Mouse (Mus musculus): Measurements from ENCODE around the gene Tlx2. TPM values are rescaled to one million over a fixed set of nuclear protein-coding genes. Genes with fewer than 3 reads are reported as not detected.

Gene Tlx2
- total RNA-seq, 2 experiments from 2014 or later, result not detected

- DNase-seq, result no peak
- intact Hi-C loops (cut with DNase I), result no loop called here
These were observed 25.9 kb upstream of the Tlx2 start for GRCm38 (mm10) chr6:83095968-83096367.

- intact Hi-C loops (cut with DNase I), result no loop called here
- DNase-seq, result peak; percentile 46 to 54
These were observed 22.5 kb upstream of the Tlx2 start for GRCm38 (mm10) chr6:83092416-83093127.

GRCm38 (mm10) chr6:83087926-83088260, 17.8 kb upstream of the Tlx2 start:
- intact Hi-C loops (cut with DNase I), result no loop called here
- DNase-seq, result no peak

GRCm38 (mm10) chr6:83087205-83087925, 17.3 kb upstream of the Tlx2 start:
- intact Hi-C loops (cut with DNase I), result no loop called here
- DNase-seq, result peak; percentile 39 to 56

GRCm38 (mm10) chr6:83086121-83087035, 16.3 kb upstream of the Tlx2 start, which contains the start of gene Lbx2:
Gene Lbx2 (plus strand): TSS chr6:83086367.
- intact Hi-C loops (cut with DNase I), result no loop called here

GRCm38 (mm10) chr6:83084477-83084876, 14.4 kb upstream of the Tlx2 start:
- DNase-seq, result no peak
- intact Hi-C loops (cut with DNase I), result no loop called here

More at GRCm38 (mm10) chr6:83086121-83087035, 16.3 kb upstream of the Tlx2 start, which contains the start of gene Lbx2:
- peak in 1 of 2 experiments; percentile 24 for DNase-seq

- no peak for DNase-seq
- intact Hi-C loops (cut with DNase I), result no loop called here
These were observed 13.4 kb upstream of the Tlx2 start for GRCm38 (mm10) chr6:83083497-83083896.

- intact Hi-C loops (cut with DNase I), result no loop called here
These were observed 10.1 kb upstream of the Tlx2 start for GRCm38 (mm10) chr6:83080210-83080609.

GRCm38 (mm10) chr6:83078324-83078858, 8.3 kb upstream of the Tlx2 start:
- intact Hi-C loops (cut with DNase I), result loop anchor here (1.0 kb wide), 1 partner anchor 22 kb away; no protein-coding TSS in a partner anchor
- peak; percentile 99 to 100 for DNase-seq

More at GRCm38 (mm10) chr6:83080210-83080609, 10.1 kb upstream of the Tlx2 start:
- no peak for DNase-seq

- intact Hi-C loops (cut with DNase I), result loop anchor here (1.0 kb wide), 1 partner anchor 23 kb away; no protein-coding TSS in a partner anchor
- no peak for DNase-seq
These were observed 7.7 kb upstream of the Tlx2 start, which contains the start of gene Pcgf1 for GRCm38 (mm10) chr6:83077630-83078323. Gene Pcgf1 (plus strand): TSS chr6:83077869.

- intact Hi-C loops (cut with DNase I), result no loop called here
- DNase-seq, result no peak
These were observed 4.9 kb upstream of the Tlx2 start for GRCm38 (mm10) chr6:83074979-83075378.

- intact Hi-C loops (cut with DNase I), result no loop called here
- DNase-seq, result no peak
These were observed 1.1 kb upstream of the Tlx2 start for GRCm38 (mm10) chr6:83071220-83071619.

- intact Hi-C loops (cut with DNase I), result no loop called here
- peak; percentile 55 to 56 for DNase-seq
These were observed 472 bp upstream of the Tlx2 start for GRCm38 (mm10) chr6:83070311-83071219.

GRCm38 (mm10) chr6:83069488-83070246, 426 bp downstream of the Tlx2 start:
- DNase-seq, result peak in 1 of 2 experiments; percentile 26
- intact Hi-C loops (cut with DNase I), result no loop called here

GRCm38 (mm10) chr6:83068706-83069487, 1.2 kb downstream of the Tlx2 start:
- DNase-seq, result no peak
- intact Hi-C loops (cut with DNase I), result no loop called here

GRCm38 (mm10) chr6:83068221-83068620, 1.9 kb downstream of the Tlx2 start:
- intact Hi-C loops (cut with DNase I), result no loop called here
- no peak for DNase-seq

GRCm38 (mm10) chr6:83066441-83066840, 3.7 kb downstream of the Tlx2 start:
- intact Hi-C loops (cut with DNase I), result no loop called here
- DNase-seq, result no peak
